Mouse (Mus musculus): ENCODE data around the gene Wnk1.

The Wnk1 gene

DNA sequence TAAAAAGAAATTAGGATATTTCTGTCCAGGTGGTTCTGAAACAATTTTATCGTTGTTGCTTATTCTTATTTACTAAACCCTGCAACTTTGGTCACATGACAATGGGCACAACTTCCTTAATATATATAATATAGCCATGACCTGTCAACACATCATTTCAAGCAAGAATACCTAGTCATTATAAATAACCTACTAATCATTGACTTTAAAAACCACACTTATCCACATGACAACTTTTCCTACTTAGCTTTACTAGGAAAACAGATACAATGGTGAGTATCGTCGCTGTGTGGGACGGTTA is 2.0 kb upstream of the Wnk1 start:
- DNase-seq (ENCODE audit: low read depth) = no peak

DNA sequence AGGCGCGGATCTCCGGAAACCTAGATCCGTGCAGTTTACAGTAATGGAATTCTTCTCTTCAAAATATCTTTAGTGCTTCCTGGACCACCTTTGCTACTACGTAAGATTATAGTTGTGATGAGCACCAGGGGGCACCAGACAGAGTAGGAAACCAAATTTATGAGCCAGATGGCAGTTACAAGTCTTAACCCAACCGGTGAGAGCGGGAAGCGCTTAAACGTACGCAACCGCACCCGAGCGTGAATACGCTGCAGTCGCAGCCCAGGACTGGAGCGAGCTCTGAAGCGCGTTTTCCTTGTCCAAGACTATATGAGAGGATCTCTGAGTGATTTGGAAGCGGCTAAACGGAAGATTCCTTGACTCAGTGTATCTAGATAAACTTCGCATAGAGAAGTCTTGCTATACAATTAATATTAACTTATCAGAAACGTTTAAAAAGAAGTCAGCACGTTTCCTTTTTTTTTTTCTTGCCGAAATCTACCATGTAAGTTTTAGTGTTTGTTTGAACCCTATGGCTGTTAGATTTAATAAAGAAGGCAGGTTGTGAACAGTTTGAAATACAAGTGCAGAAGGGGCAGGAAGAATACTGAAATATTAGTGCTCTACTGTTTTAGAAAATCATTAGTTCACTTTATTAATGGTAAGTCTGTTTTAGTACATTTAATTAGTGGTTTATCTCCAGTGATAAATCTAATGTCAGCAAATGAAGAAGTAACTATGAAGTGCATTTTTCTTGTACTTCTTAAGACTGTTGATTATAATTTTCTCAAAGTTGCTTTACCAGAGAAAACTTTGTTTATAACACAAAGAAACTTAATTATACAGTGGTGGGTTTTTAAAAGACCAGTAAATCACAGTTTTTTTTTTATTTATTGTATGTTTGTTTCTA is 1.4 kb upstream of the Wnk1 start:
- peak; percentile 89 for DNase-seq (ENCODE audit: low read depth)

DNA sequence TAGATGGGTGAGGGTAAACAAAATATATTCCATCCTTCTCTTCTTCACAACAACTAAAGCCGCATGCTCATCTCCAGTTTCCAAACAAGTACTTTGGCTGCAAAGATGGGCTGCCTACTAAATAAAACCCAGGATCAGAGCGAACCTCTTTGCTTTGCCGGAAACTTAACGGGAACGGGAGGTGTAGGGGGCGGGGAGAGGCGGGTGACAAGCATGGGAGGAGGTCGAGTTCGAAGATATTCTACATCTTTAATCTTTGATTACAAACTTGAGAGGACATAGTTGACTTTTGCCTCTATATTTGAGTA is 738 bp upstream of the Wnk1 start:
- DNase-seq (ENCODE audit: low read depth) = no peak

DNA sequence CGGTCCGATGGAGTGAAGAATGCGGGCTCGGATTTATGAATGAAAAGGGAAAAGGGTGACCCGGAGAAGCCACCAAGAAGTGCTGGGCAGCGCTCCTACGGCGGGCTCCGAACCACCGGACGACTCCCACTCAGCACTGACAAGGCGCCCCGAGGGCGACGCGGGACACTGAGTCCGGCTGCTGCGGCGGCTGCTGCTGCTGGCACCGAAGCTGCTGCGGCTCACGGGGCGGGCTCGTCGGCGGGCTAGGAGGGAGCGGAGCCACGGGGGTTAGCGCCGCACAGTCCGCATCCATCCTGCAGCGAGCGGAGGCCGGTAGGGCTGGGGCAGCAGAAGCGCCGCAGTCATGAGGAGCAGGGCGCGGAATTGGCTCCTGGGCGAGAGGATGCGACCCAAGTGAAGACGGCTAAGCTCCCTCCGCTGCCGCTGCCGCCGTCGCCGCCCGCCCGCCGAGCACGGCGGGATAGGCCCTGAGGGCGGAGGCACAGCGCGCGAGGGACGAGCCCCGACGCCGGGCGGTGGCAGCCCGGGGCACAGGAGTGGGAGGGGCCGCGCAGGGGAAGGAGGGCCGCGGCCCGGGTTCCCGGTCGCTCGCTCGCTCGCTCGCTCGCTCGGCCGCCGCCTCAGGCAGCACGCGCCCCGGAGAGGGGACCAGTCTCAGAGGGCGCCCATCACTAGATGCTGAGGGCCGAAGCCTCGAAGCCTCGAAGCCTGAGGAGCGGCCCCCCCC is 671 bp downstream of the Wnk1 start:
- DNase-seq (ENCODE audit: low read depth) = no peak

DNA sequence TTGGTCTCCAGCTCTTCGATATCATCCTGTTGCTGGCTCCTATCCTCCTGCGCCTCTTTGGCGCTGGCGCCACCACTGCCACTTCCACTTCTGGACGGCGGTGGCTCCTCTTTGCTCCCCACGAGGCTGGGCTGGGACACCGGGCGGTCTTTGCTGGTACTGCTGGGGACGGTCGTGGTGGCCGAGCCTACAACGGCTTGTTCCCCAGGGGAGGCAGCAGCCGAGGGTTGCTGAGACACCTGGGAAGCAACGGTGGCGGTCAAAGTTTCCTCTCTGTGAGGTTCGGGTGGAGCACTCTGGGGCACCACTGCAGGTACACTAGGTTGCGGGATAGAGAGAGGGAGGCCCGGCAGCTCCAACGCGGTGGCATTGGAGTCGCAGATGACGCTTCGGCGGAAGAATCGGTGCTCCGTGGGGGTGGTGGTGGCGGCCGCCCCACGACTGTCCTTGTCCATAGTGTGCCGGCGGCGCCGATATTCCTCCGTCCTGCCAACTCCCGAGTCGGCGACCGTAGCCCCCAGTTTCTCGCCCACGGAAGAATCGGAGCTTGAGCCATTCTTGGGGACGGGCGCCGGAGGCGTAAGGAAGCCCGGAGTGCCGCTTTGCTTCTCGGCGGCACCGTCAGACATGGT is 1.4 kb downstream of the Wnk1 start:
- peak; percentile 73 for DNase-seq (ENCODE audit: low read depth)

DNA sequence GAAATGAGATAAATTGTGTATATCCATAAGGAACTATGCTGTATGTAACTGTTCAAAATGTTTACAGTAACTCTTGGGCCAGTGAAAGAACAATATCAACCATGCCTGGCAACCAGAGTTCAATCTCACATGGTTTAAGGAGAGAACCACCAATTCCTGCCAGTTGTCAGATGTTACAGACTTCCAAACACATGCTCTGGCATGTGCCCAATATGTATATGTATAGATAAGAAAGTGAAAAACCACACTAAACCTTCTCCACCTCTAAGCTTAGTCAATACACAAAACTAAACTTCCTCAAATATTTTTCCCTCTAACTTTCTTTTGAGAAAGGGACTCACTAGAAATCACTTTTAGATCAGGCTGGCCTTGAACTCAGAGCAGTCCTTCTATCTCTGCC is 13.9 kb downstream of the Wnk1 start:
- no peak for DNase-seq (ENCODE audit: low read depth)

DNA sequence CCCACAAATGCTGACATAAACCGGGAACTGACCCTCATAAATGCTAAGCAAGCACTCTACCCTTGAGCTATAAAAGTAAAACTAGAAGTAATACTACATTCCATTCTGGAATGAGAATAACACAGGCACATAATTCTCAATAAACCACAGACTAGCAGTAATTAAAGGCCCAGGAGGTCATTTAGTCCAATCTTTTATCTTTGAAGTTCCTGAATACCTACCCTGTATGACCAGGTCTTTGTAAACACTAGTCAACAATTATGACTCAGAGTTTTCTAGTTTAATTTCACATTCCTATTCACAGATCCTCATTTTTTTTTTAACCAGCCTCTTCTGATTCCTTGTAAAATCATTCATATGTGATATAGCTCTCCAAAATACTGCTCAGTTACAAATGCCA is 14.7 kb downstream of the Wnk1 start:
- DNase-seq (ENCODE audit: low read depth) = no peak

DNA sequence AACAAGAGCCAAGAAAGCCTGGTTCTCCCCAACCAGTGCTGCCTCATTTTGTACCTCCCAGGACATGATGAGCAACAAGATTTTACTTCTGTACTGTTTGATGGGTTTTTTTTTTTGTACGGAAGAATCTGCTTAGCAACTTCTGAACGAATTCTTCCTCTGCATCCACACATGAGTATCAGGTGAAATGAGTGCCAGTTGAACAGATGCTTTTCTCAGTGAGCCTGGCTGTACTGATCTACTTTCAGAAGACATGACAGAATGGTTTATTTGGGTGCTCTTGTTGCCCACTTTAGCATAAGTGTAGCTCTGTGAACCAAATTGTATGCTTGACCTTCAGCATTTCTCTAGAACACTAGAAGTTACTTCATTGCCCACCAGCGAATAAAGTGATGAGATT is 16.4 kb downstream of the Wnk1 start:
- no peak for DNase-seq (ENCODE audit: low read depth)

DNA sequence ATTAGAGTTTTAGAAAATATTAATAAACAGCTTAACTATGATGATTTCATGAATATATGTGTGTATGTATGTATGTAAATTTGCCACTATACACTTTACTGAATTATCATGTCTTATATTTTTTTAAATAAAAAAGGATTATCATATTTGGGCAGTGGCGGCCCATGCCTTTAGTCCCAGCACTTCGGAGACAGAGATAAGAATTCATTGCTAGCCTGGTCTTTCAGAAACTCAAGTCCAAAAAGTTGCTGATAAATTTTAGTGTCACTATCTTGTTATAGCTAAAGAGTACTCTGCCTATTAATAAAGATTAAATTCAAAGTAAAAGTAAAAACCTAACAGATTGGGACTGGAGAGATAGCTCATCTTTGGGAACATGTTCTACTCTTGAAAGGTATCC is 18.8 kb downstream of the Wnk1 start:
- no peak for DNase-seq (ENCODE audit: low read depth)

DNA sequence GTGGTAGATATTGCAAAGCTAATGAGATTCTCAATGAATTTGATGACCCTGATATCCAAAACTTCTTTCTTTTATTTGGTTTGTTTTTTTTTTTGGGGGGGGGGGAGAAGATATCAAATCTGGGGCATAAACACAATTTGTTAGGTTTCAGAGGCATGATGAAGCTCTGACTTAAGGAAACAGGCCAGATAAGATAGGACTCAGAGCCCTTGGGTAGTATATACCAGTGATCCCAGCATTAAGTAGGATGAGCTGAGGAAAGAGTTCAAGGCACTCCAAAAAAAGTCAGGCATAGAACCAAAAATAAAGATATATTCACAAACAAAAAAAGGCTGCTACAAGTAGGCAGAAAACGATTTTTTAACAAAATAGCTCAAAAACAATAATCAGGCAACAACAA is 25.3 kb downstream of the Wnk1 start:
- DNase-seq (ENCODE audit: low read depth) = no peak

DNA sequence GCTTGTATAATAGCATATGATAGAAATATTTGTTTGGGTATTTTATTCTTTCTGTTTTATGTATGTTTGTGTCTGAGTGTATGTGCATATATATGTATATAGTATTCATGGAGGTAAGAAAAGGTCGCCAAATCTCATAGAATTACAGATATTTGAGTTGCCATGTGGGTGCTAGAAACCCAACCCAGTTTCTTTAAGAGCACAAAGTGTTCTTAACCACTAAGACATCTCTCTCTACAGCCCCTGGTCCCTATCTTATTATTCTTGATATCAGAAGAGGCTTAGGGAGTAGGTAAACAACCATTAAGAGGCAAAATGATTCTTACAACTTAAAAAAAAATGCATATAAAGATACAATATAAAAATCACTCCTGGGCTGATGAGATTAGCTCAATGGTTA is 27.0 kb downstream of the Wnk1 start:
- no peak for DNase-seq (ENCODE audit: low read depth)

DNA sequence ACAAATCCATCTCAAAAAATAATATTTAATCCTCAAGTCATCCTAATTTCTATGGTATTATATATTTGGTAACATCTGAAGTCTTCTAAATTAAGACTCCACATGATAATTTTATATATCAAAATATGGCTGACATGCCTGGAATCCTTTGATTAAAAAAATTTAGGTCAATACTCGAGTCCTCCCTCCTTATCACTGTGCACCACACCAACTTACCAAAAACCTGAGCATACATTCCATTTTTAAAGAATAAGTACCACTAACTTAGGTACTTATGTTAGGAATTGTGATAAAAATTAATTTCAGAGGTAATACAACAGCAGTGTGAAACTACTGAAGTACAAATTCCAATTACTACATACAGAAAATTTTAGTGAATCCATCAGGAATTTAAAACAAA is 27.5 kb downstream of the Wnk1 start:
- DNase-seq (ENCODE audit: low read depth) = no peak

DNA sequence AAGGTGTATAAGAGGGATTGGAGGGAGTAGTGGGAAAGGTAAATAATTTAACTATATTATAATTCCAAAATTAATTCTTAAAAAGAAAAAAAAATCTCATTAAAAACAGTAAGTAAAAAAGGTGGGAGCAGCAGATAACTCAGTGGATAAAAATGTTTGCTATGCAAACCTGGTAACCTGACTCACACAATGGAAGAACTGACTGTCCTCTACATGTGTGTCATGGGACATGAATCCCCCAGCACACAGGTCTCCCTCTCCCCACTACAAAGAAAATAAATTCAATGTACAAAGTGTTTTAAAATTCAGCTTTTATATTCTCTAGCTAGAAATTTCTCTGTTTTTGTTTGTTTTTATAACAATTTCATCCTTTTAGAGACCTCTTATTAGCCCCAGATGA is 27.9 kb downstream of the Wnk1 start:
- DNase-seq (ENCODE audit: low read depth) = peak; percentile 23

DNA sequence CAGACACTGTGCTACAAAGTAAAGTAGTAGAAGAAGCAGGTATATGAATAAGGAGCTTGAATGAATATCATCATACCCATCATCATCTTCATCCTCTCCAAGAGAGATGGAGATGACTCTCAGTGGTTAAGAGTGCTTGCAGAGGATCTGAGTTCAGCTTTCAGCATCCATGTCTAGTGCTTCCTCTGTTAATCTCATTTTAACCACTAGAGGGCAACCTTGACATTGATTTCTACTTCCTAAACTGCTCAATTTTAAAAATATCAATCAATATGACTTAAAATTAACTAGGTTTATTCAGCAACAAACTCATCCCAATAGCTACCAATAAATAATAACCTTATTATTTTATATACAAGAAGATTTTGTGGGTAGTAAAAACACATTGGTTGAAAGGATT is 36.8 kb downstream of the Wnk1 start:
- DNase-seq (ENCODE audit: low read depth) = peak; percentile 54

DNA sequence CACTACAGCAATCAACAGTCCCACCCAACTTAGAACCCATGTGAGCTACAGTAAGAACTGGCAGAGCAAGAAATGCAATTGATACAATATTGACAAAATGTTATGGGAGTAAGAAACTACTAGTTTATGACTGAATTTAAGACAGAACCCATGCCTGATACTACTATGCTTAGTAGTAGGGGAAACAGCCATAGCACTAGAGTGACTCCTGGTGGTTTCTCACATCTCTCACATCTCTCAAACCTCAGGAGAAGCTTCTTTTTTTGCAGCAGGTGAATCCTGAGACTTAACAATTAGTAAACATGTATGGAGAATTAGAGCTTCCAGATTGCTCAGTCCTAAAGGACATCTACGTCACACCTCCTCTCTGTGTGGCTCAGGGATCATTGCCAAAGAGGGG is 42.0 kb downstream of the Wnk1 start:
- no peak for DNase-seq (ENCODE audit: low read depth)

DNA sequence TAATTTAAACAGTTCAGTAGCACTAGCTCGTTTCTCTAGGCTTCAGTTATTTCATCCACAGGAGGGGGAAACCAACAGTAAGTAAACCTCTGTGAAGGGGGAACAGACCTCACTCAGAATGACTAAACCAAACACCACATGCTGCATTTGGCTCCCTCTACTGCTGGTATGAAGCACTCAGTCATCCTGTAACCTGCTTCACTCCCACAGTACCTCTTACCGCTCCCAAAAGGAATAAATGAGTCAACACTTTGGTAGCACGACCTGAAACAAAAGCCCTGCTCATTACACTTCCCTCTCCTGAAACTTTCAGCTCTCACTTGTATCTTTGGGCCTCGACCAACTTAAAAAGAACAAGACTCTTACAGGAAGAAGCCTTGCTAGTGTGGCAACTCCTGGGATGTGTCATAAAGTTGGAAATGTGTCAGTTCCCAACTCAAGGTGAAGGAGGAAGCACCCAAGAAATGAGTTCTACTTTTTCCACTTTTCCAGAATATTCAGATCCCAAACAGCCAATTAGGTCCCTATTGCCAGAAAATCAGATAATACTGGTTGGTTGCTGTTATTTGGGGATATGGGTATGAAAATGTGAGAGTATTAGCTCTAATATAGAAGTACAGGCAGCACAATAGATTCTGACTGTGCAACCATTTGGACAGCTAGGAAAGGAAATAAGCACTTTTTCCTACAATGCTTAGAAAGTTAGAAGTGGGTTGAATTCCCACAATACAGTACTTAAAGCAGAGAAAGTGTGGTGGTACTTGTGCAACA is 114.1 kb downstream of the Wnk1 start:
- no peak for DNase-seq (ENCODE audit: low read depth)

DNA sequence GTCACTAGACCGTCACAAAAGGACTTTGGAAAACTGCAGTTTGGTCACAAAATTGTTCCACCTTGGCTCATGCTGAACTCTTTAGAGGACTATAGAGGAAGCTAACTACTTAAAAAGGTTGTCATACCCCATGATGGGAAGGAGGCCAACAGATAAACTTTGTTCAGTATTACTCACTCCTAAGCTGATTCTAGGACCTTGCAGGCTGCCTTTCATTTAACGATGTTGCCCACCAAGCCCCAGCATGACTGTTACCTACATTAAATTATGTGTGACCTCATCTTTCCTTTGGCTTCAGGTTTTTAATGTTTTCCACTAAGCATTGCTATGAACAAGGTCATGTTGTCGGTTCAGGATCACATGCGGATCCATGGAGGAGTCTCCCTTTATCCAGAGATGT is 115.9 kb downstream of the Wnk1 start:
- DNase-seq (ENCODE audit: low read depth) = no peak

DNA sequence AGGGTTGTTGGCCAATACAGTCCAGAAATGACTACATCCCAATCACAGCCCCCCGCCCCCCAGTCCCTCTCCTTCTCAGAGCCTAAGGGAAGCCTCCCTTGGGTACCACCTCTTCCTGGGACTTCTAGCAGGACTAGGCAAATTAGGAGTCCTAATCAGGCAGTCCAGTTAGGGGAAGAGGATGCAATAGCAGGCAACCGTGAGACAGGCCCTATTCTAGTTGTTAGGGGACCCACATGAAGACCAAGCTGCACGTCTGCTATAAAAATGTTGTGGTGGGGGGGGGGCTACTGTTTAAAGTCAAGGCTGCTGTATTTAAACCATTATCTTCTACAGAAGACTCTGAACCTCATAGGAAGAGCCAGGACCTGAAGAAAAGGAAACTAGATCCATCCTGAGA is 116.3 kb downstream of the Wnk1 start:
- no peak for DNase-seq (ENCODE audit: low read depth)

DNA sequence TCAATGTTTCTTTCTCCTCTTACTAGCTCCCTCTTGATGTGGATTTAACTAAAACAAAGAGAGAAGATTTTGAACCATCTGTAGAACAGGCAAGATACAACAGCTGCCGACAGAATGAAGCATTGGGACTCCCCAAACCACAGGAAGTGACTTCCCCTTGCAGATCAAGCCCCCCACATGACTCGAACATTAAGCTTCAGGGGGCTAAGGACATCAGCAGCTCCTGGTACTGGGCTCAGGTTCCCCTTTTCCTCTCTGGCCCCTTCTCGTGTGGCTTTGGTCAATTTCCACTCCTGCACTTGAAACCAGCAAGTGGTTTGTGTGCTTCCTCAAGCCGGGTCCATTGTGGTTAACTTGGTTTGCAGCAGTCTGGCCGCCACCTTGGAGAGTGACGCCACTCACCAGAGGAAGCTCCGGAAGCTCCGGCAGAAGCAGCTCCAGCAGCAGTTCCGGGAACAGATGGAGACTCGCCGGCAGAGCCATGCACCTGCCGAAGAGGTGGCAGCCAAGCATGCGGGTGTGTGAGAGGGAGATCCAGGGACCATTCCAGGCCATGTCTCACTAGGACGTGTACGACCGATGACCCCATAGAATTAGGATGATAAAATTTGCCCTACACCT is 119.8 kb downstream of the Wnk1 start:
- peak; percentile 68 for DNase-seq (ENCODE audit: low read depth)

DNA sequence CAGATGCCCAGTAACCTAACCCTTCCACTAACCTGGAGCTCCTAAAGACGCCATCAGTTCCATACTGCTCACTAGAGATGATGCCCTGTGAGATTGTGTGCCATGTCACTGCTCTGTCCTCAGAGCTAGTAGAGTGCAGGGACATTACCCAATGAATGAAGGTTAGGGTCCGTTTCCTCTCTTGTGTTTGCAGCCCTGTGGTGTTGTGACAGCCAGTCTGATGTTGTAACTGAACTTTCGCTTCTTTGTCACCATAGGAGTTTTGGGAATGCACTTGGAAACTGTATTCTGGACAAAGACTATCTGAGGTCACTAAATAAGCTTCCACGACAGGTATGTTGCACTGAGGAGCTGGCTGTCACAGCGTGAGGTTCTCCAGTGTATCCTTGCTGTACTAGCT is 122.8 kb downstream of the Wnk1 start:
- no peak for DNase-seq (ENCODE audit: low read depth)

DNA sequence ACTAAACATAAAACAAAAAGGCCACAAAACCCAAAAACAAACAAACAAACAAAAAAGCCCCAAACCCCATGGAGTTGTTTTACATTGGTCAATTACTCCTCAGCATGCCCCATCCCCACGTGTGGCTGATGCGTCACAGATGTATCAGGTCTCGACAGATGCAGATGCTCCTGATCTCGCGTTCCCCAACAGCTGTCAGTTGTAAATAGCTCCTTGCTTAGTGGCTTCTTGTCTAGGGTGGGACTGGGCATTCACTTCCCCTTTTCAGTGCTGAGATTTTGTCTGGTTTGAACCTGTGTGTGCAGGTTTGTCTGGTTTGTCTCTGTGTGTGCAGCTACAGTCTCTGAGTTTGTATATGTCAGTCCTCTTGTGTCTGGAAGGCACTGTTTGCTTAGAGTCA is 126.4 kb downstream of the Wnk1 start:
- no peak for DNase-seq (ENCODE audit: low read depth)

DNA sequence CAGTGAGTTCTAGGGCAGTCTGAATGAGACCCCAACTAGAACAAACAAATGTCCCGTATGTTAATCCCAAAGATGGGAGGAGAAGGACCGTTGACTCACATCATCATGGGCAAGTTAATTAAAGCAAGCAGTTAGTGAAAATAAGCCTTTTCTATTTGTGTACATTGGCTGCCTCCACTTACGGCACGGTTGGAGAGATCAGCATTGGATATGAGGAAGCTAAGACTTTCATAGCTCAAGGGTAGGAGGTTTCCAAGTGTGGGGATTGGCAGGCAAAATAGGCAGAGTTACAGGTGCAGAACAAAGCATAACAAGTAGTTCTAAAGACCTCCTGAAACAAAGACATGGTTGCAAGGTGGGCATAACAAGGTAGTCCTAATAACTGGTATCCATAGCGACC is 133.0 kb downstream of the Wnk1 start:
- DNase-seq (ENCODE audit: low read depth) = no peak
